Mouse (Mus musculus) limb, embryonic 14.5 days (tissue): ENCODE measurements at regions not wholly inside any gene's neighbourhood (a gene's known extent, or its start where the extent isn't known, plus 50 kb on each side); places are given as distances from the start of the nearest gene placed in this dataset.

Source experiments
- ATAC-seq: fragments of 200-750 bp; cut with Nextera tagmentation; 2 replicates; pipeline ENCODE4 v1.8.0; 2017; ENCODE audit warnings: low read depth, moderate number of reproducible peaks, moderate TSS enrichment; ENCODE audit not compliant: low FRiP score
- DNase-seq: peaks from one replicate; pipeline ENCODE4 v3.0.0-alpha.2; 2015; ENCODE audit warnings: low spot score
- H3K27ac ChIP-seq: fragments of 300-500 bp; sonication (generic); replicated peaks from 2 replicates; pipeline ENCODE4 v1.5.1; 2014; ENCODE audit warnings: low read depth, mild to moderate bottlenecking, low read length, moderate library complexity, mixed read lengths
- H3K27me3 ChIP-seq: fragments of 300-500 bp; sonication (generic); 2 replicates; pipeline ENCODE4 v1.6.1; 2014; ENCODE audit warnings: low read length, mixed read lengths; ENCODE audit not compliant: control insufficient read depth, insufficient read depth
- H3K36me3 ChIP-seq: fragments of 300-500 bp; sonication (generic); 2 replicates; pipeline ENCODE4 v1.6.1; 2014; ENCODE audit warnings: mild to moderate bottlenecking, low read length, moderate library complexity, mixed read lengths; ENCODE audit not compliant: control insufficient read depth, insufficient read depth
- H3K4me1 ChIP-seq: fragments of 300-500 bp; sonication (generic); 2 replicates; pipeline ENCODE4 v1.6.1; 2014; ENCODE audit warnings: antibody characterized with exemption, low read length, mixed read lengths; ENCODE audit not compliant: control insufficient read depth, insufficient read depth
- H3K4me2 ChIP-seq: fragments of 300-500 bp; sonication (generic); replicated peaks from 2 replicates; pipeline ENCODE4 v1.6.1; 2014; ENCODE audit warnings: low read depth, mild to moderate bottlenecking, low read length, moderate library complexity; ENCODE audit not compliant: severe bottlenecking
- H3K4me3 ChIP-seq: fragments of 300-500 bp; sonication (generic); replicated peaks from 2 replicates; pipeline ENCODE4 v1.5.1; 2014; ENCODE audit warnings: low read length
- H3K9ac ChIP-seq: fragments of 300-500 bp; sonication (generic); 2 replicates; pipeline ENCODE4 v1.6.1; 2014; ENCODE audit warnings: mild to moderate bottlenecking, low read depth, low read length, moderate library complexity; ENCODE audit not compliant: severe bottlenecking
- H3K9me3 ChIP-seq: fragments of 300-500 bp; sonication (generic); 2 replicates; pipeline ENCODE4 v1.6.1; 2016; ENCODE audit warnings: low read length; ENCODE audit not compliant: control insufficient read depth
- POLR2A ChIP-seq: fragments of 200-500 bp; IDR thresholded peaks from 2 replicates; pipeline ENCODE4 v1.8.0; 2012; ENCODE audit warnings: inconsistent platforms, mild to moderate bottlenecking, moderate library complexity, borderline replicate concordance; ENCODE audit not compliant: insufficient read depth, insufficient read length; ENCODE audit errors: extremely low read depth
- WGBS: fragments of 180-500 bp; shearing (Covaris S2); extraction: QIAGEN DNeasy Blood & Tissue Kit; methylation state at CpG from one replicate; pipeline ENCODE4 v1.1.7; 2014; 5-methylcytosine and 5-hydroxymethylcytosine counted together

- Histone ChIP-seq H3K9me3 (no peaks in the 10 kb centered on the region), H3K9ac (no peak overlapping the region), H3K4me3 (no peak overlapping the region), H3K4me2 (no peak overlapping the region), H3K27me3 (no peaks in the 10 kb centered on the region), H3K4me1 (peaks cover 11% of the 10 kb centered on the region), H3K36me3 (no peaks in the 10 kb centered on the region), H3K27ac (no peak overlapping the region)
- no peak for ATAC-seq
- WGBS: 19% methylated on average over 4 of the region's 4 CpGs
- no peak for TF ChIP-seq POLR2A
- no peak for DNase-seq
Observed at GRCm38 (mm10) chr4:54095200-54095930, 269.5 kb downstream of the Tmem38b start.

- H3K27me3 ChIP-seq: no peaks in the 10 kb centered on the region
- DNase-seq (no peak), ATAC-seq (no peak)
- no peak overlapping the region for H3K4me3 ChIP-seq
- no peaks in the 10 kb centered on the region for H3K9me3 ChIP-seq
- WGBS: 81% methylated on average over 2 of the region's 2 CpGs
- H3K36me3 ChIP-seq: no peaks in the 10 kb centered on the region
- peaks cover 11% of the 10 kb centered on the region for H3K4me1 ChIP-seq
- no peak for TF ChIP-seq POLR2A
- H3K4me2 ChIP-seq: no peak overlapping the region
- H3K9ac ChIP-seq: no peak overlapping the region
- no peak overlapping the region for H3K27ac ChIP-seq
Observed at GRCm38 (mm10) chr4:54097543-54097942, 271.7 kb downstream of the Tmem38b start.

- DNase-seq (no peak), ATAC-seq (no peak)
- Histone ChIP-seq H3K4me1 (peaks cover 8% of the 10 kb centered on the region; the same call in 1 of the 2 replicates), H3K36me3 (no peaks in the 10 kb centered on the region), H3K9me3 (no peaks in the 10 kb centered on the region), H3K4me2 (no peak overlapping the region), H3K9ac (no peak overlapping the region), H3K4me3 (no peak overlapping the region), H3K27ac (no peak overlapping the region), H3K27me3 (no peaks in the 10 kb centered on the region)
- no peak for TF ChIP-seq POLR2A
Observed at GRCm38 (mm10) chr4:54100282-54100681, 274.4 kb downstream of the Tmem38b start.

- 87% methylated on average over 4 of the region's 4 CpGs for WGBS
- Histone ChIP-seq H3K27me3 (no peaks in the 10 kb centered on the region), H3K36me3 (no peaks in the 10 kb centered on the region), H3K4me3 (no peak overlapping the region), H3K9ac (no peak overlapping the region), H3K4me2 (no peak overlapping the region), H3K4me1 (0 out of 2 replicates have a peak, but pooled peaks cover 5% of the 10 kb centered on the region), H3K9me3 (no peaks in the 10 kb centered on the region), H3K27ac (no peak overlapping the region)
- ATAC-seq (no peak), DNase-seq (no peak)
- no peak for TF ChIP-seq POLR2A
Observed at GRCm38 (mm10) chr4:54106976-54107375, 281.1 kb downstream of the Tmem38b start.

GRCm38 (mm10) chr4:54116310-54116709 lies 290.5 kb downstream of the Tmem38b start:
- no peak for ATAC-seq
- WGBS: 65% methylated on average over 2 of the region's 2 CpGs
- TF ChIP-seq POLR2A: no peak
- Histone ChIP-seq H3K4me1 (peaks cover 14% of the 10 kb centered on the region), H3K9me3 (no peaks in the 10 kb centered on the region), H3K4me3 (no peak overlapping the region), H3K27me3 (no peaks in the 10 kb centered on the region), H3K9ac (no peak overlapping the region), H3K36me3 (no peaks in the 10 kb centered on the region), H3K27ac (no peak overlapping the region), H3K4me2 (no peak overlapping the region)
- DNase-seq: no peak
